Mouse (Mus musculus) cerebellum, postnatal 25 days (tissue): ENCODE measurements around the gene Dpep2nb.

Experiments used
- DNase-seq, 2 experiments: peaks; one replicate each; pipeline ENCODE4 v3.0.0; 2021; ENCODE audit warnings: mixed read lengths in 2 of 2

Gene Dpep2nb

GRCm38 (mm10) chr8:105957813-105958212 is 48.0 kb downstream of the Dpep2nb start:
- no peak for DNase-seq

GRCm38 (mm10) chr8:105956556-105956955 is 49.2 kb downstream of the Dpep2nb start:
- DNase-seq: no peak

- DNase-seq: no peak
These were observed 54.6 kb downstream of the Dpep2nb start for GRCm38 (mm10) chr8:105951057-105951659.

GRCm38 (mm10) chr8:105949350-105949749 is 56.4 kb downstream of the Dpep2nb start:
- peak; percentile 48 to 71 for DNase-seq
